Comparison of ENCODE assay signal across 8 mouse cellular contexts in genomic region chr7:16175542-16175931, GRCm38 (mm10). TPM values are rescaled to one million over a fixed set of nuclear protein-coding genes. Genes with fewer than 3 reads are reported as not detected.
DNase-seq lines count a peak whose midpoint lies in the region; ATAC-seq lines count a peak whose summit lies in the region.

No protein-coding gene starts in this region.

- H3K9me3 ChIP-seq in heart, embryonic 15.5 days (replicated peaks): no peaks in the 10 kb centered on the region
- H3K9me3 ChIP-seq in hindbrain, embryonic 14.5 days (ENCODE audit: control insufficient read depth, low read length): no peaks in the 10 kb centered on the region
- H3K9me3 ChIP-seq in midbrain, embryonic 16.5 days (replicated peaks; ENCODE audit: control insufficient read depth, low read length, poor library complexity, severe bottlenecking): no peaks in the 10 kb centered on the region

- under 1% methylated on average over 10 of the region's 10 CpGs for WGBS in heart, embryonic 15.5 days
- under 1% methylated on average over 10 of the region's 10 CpGs for WGBS in hindbrain, embryonic 14.5 days
- WGBS in midbrain, embryonic 16.5 days: 0% methylated on average over 10 of the region's 10 CpGs

- peak; percentile 8; the same call in 1 of the 2 replicates for ATAC-seq in heart, embryonic 15.5 days (replicated peaks; ENCODE audit: insufficient number of reproducible peaks, insufficient read depth, low FRiP score, low read depth)
- ATAC-seq in hindbrain, embryonic 14.5 days (ENCODE audit: low FRiP score): peak; percentile 17
- ATAC-seq in midbrain, embryonic 16.5 days: peak; percentile 43

- H3K27ac ChIP-seq in heart, embryonic 15.5 days: peak overlapping the region; percentile 52; the same call in 1 of the 2 replicates
- peak overlapping the region; percentile 80 for H3K27ac ChIP-seq in hindbrain, embryonic 14.5 days
- H3K27ac ChIP-seq in midbrain, embryonic 16.5 days (ENCODE audit: low read length): peak overlapping the region; percentile 86

- H3K36me3 ChIP-seq in heart, embryonic 15.5 days: peaks cover 8% of the 10 kb centered on the region; the same call in 1 of the 2 replicates
- H3K36me3 ChIP-seq in hindbrain, embryonic 14.5 days (replicated peaks; ENCODE audit: control insufficient read depth, insufficient read depth): peaks cover 32% of the 10 kb centered on the region
- peaks cover 27% of the 10 kb centered on the region for H3K36me3 ChIP-seq in midbrain, embryonic 16.5 days (ENCODE audit: control insufficient read depth, insufficient read depth, low read length)

- peaks cover 19% of the 10 kb centered on the region for H3K27me3 ChIP-seq in heart, embryonic 15.5 days
- H3K27me3 ChIP-seq in hindbrain, embryonic 14.5 days (ENCODE audit: control insufficient read depth, insufficient read depth, low read length): no peaks in the 10 kb centered on the region
- H3K27me3 ChIP-seq in midbrain, embryonic 16.5 days (ENCODE audit: control insufficient read depth, insufficient read depth, low read depth, low read length): no peaks in the 10 kb centered on the region

- DNase-seq in heart, adult 11 months: no peak
- peak; percentile 33 for DNase-seq in ZHBTc4 (ENCODE audit: low read depth, low spot score)
- DNase-seq in hindbrain, embryonic 14.5 days (ENCODE audit: low spot score): no peak
- DNase-seq in yolk sac, embryonic 10.5 days (ENCODE audit: low spot score): no peak
- DNase-seq in adrenal gland, postnatal 25 days: no peak
- DNase-seq in urinary bladder, adult 18-20 months (ENCODE audit: low spot score in 2 of 2): no peak

- peaks cover 10% of the 10 kb centered on the region for H3K4me1 ChIP-seq in heart, embryonic 15.5 days (replicated peaks)
- peaks cover 26% of the 10 kb centered on the region for H3K4me1 ChIP-seq in hindbrain, embryonic 14.5 days (replicated peaks; ENCODE audit: control insufficient read depth, insufficient read depth, low read length)
- peaks cover 35% of the 10 kb centered on the region for H3K4me1 ChIP-seq in midbrain, embryonic 16.5 days (ENCODE audit: control insufficient read depth, insufficient read depth, low read length)

- peak overlapping the region; percentile 71 for H3K4me3 ChIP-seq in heart, embryonic 15.5 days
- peak overlapping the region; percentile 62 for H3K4me3 ChIP-seq in hindbrain, embryonic 14.5 days (replicated peaks; ENCODE audit: low read length)
- H3K4me3 ChIP-seq in midbrain, embryonic 16.5 days (ENCODE audit: low read depth, low read length): peak overlapping the region; percentile 89

- peak overlapping the region; percentile 76 for H3K9ac ChIP-seq in heart, embryonic 15.5 days
- peak overlapping the region; percentile 76 for H3K9ac ChIP-seq in hindbrain, embryonic 14.5 days
- peak overlapping the region; percentile 96 for H3K9ac ChIP-seq in midbrain, embryonic 16.5 days (ENCODE audit: low read depth, low read length)

- H3K4me2 ChIP-seq in heart, embryonic 15.5 days: peak overlapping the region; percentile 92
- peak overlapping the region; percentile 68 for H3K4me2 ChIP-seq in hindbrain, embryonic 14.5 days (replicated peaks)
- H3K4me2 ChIP-seq in midbrain, embryonic 16.5 days (ENCODE audit: low read length): peak overlapping the region; percentile 88

RNA-seq across cellular contexts. Expression of gene Meis3, which starts 0.6 kb away (rescaled TPM):
- 14.3 and 20.0 TPM in 2 replicates for polyA plus RNA-seq in heart, embryonic 15.5 days (2015; fragmentation: Nextera tagmentation; extraction: Ambion mirVana)
- 98.4 and 121 TPM in 2 replicates for polyA plus RNA-seq in hindbrain, embryonic 14.5 days (2014; fragmentation: Nextera tagmentation; extraction: Ambion mirVana)
- 143 and 147 TPM in 2 replicates for polyA plus RNA-seq in midbrain, embryonic 16.5 days (2015; fragmentation: Nextera tagmentation; extraction: Ambion mirVana)
- total RNA-seq in adrenal gland, postnatal 25 days (2021): 10.9 and 12.9 TPM in 2 replicates

RNA-seq across cellular contexts. Expression of gene Slc8a2, which starts 45.9 kb away (rescaled TPM):
- 0.13 TPM in 2 replicates for polyA plus RNA-seq in heart, embryonic 15.5 days (2015; fragmentation: Nextera tagmentation; extraction: Ambion mirVana)
- polyA plus RNA-seq in hindbrain, embryonic 14.5 days (2014; fragmentation: Nextera tagmentation; extraction: Ambion mirVana): 0.95 and 1.4 TPM in 2 replicates
- polyA plus RNA-seq in midbrain, embryonic 16.5 days (2015; fragmentation: Nextera tagmentation; extraction: Ambion mirVana): 0.73 and 1.0 TPM in 2 replicates
- total RNA-seq in adrenal gland, postnatal 25 days (2021): 2.8 and 3.3 TPM in 2 replicates

RNA-seq across cellular contexts. Expression of gene Dhx34, which starts 46.3 kb away (rescaled TPM):
- polyA plus RNA-seq in heart, embryonic 15.5 days (2015; fragmentation: Nextera tagmentation; extraction: Ambion mirVana): 7.6 and 12.4 TPM in 2 replicates
- polyA plus RNA-seq in hindbrain, embryonic 14.5 days (2014; fragmentation: Nextera tagmentation; extraction: Ambion mirVana): 7.8 and 9.9 TPM in 2 replicates
- 13.6 and 14.3 TPM in 2 replicates for polyA plus RNA-seq in midbrain, embryonic 16.5 days (2015; fragmentation: Nextera tagmentation; extraction: Ambion mirVana)
- 14.1 and 20.3 TPM in 2 replicates for total RNA-seq in adrenal gland, postnatal 25 days (2021)

RNA-seq across cellular contexts. Expression of gene Kptn, which starts 55.8 kb away (rescaled TPM):
- 29.9 and 35.0 TPM in 2 replicates for polyA plus RNA-seq in heart, embryonic 15.5 days (2015; fragmentation: Nextera tagmentation; extraction: Ambion mirVana)
- 34.8 and 37.1 TPM in 2 replicates for polyA plus RNA-seq in hindbrain, embryonic 14.5 days (2014; fragmentation: Nextera tagmentation; extraction: Ambion mirVana)
- polyA plus RNA-seq in midbrain, embryonic 16.5 days (2015; fragmentation: Nextera tagmentation; extraction: Ambion mirVana): 50.6 and 53.6 TPM in 2 replicates
- 20.4 and 26.7 TPM in 2 replicates for total RNA-seq in adrenal gland, postnatal 25 days (2021)
